Mouse (Mus musculus) naive thymus-derived CD4-positive, alpha-beta T cell, adult 5 months (primary cell): ENCODE results near the gene Cdk16. TPM values are rescaled to one million over a fixed set of nuclear protein-coding genes. Genes with fewer than 3 reads are reported as not detected.

Experiments used
- polyA plus RNA-seq: library from polyadenylated mRNA; unstranded; fragments of 100-300 nt; shearing (Covaris generic); gene quantifications from one replicate; pipeline ENCODE4 v1.2.1, GENCODE M21; 2017

The Cdk16 gene
- 97.1 TPM for polyA plus RNA-seq

DNA sequence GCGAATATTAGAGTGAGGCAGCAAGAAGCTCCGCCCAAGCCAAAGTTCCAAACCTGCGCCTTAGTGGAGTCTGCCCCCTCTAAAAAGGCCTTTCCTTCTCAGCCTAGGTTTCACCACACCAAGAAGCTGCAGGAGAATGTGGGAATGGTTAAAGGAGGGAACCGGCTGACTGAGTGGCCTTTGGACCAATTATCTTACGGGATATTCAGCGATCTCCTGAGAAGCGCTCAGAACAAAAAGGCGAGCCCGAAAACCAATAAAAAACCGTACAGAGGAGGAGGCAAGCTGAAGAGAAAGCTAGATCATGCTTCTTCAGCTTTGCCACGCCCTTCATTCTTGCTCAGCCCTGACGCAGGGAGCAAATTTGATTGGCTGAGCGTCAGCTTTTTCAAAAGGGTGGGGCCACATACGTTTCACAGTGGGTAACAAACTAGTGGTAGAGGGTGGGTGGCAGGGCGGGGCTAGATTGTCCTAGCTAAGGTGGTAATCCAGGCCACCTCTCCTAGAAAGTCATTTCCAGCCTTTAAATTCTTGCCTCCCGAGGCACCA, at the start of gene Cdk16:
Gene Cdk16, plus strand, starts transcription at position 436 of the 549 bp plus-strand sequence.

GRCm38 (mm10) chrX:20658026-20658652, 29.6 kb upstream of the Cdk16 start, which contains the start of gene Uba1:
TSS of gene Uba1 (plus strand) at chrX:20658326.

DNA sequence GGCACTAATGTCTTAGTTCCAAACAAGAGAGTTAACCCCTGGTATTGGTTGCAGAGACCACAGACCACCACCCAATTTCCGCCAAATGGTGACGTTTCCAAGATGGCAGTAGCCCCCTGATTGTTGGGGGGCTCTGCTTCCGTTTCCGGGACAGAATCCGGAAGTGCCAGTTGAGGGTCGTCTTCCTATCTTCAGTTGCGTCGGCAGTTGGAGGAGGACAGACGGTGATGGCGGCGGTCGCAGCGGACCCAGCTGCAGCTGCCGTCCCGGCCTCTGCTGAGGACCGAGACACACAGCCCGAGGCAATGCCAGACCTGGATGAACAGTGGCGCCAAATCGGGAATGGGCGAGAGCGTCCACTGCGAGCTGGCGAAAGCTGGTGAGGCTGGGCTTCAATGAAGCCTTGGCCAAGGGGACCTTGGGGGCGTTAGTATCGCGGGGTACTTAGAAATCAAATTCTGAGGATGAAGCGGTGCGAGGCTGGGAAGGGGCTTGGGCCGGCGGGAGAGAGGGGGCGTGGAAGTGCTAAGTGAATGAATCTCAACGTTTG, 16.1 kb downstream of the Cdk16 start, which contains the start of gene Usp11:
Gene Usp11, plus strand, starts transcription at position 166 of the 550 bp plus-strand sequence.

Other genes with a start within 250 kb of the Cdk16 start
- not detected for gene Rgn, start 138.2 kb upstream of the Cdk16 start, polyA plus RNA-seq
- 50.1 TPM for gene Rbm10, start 70.5 kb upstream of the Cdk16 start, polyA plus RNA-seq
- 154 TPM for gene Ndufb11, start 70.3 kb upstream of the Cdk16 start, polyA plus RNA-seq
- gene Uba1, start 29.6 kb upstream of the Cdk16 start, polyA plus RNA-seq = 181 TPM
- 13.0 TPM for gene Usp11, start 16.0 kb downstream of the Cdk16 start, polyA plus RNA-seq
- gene Araf, start 109.9 kb downstream of the Cdk16 start, polyA plus RNA-seq = 162 TPM
- gene Timp1, start 182.2 kb downstream of the Cdk16 start, polyA plus RNA-seq = not detected
- gene Syn1, start 233.1 kb downstream of the Cdk16 start, polyA plus RNA-seq = 0.21 TPM
- 2.7 TPM for gene Cfp, start 243.6 kb downstream of the Cdk16 start, polyA plus RNA-seq